Mouse (Mus musculus) G1E (cell line): ENCODE data around the gene Srl.

Experiments
- CTCF ChIP-seq: IDR thresholded peaks from 2 replicates; pipeline ENCODE4 v1.5.1; 2012; ENCODE audit warnings: low read depth, low read length, inconsistent platforms, mixed read lengths
- GATA1 ChIP-seq: IDR thresholded peaks from 2 replicates; pipeline ENCODE4 v1.6.1; 2012; ENCODE audit warnings: borderline replicate concordance, low read length, inconsistent platforms, mixed read lengths
- POLR2AphosphoS5 ChIP-seq: IDR thresholded peaks from 2 replicates; pipeline ENCODE4 v1.6.1; 2012; ENCODE audit warnings: low read depth, low read length, inconsistent platforms; ENCODE audit not compliant: insufficient replicate concordance
- TAL1 ChIP-seq: conservative IDR thresholded peaks from 2 replicates; pipeline ENCODE4 v1.6.1; 2012; ENCODE audit warnings: low read depth, low read length, inconsistent platforms, mixed read lengths

DNA sequence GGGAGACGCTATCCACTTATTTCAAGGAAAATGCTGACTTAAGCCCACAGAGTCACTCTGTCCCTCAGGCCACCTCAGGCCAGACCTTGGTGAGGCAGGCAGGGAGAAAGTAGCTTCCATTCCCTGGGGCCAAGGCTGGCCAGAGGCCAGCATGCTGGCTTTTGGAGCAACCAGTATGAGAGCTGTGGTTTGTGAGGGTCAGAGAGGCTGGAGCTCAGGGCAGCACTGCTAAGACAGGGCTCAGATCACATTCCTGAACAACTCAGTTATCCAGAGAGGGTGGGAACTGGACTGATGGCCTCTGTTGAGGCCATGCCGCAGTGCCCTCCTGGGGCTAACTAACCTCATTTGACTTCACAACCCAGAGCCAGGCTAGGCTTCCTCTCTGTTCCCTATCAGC, 106.2 kb downstream of the Srl start:
- TF ChIP-seq CTCF (no peak), TAL1 (no peak), GATA1 (no peak), POLR2AphosphoS5 (no peak)
